Mouse (Mus musculus) cortical plate, adult 2 months (tissue): ENCODE data around the gene Cyp27b1.

Experiments used
- CTCF ChIP-seq: fragments of 200-500 bp; IDR thresholded peaks from 2 replicates; pipeline ENCODE4 v1.5.1; 2011; ENCODE audit warnings: mild to moderate bottlenecking, control low read depth, low read length; ENCODE audit not compliant: insufficient read depth; ENCODE audit errors: extremely low read depth
- POLR2A ChIP-seq: fragments of 200-500 bp; IDR thresholded peaks from 2 replicates; pipeline ENCODE4 v1.6.1; 2011; ENCODE audit warnings: mild to moderate bottlenecking, low read length, control low read depth; ENCODE audit not compliant: insufficient read depth; ENCODE audit errors: extremely low read depth

GRCm38 (mm10) chr10:127094382-127094802, 46.3 kb downstream of the Cyp27b1 start:
- TF ChIP-seq POLR2A (peak; percentile 41; the same call in 1 of the 2 replicates), CTCF (no peak)
